Mouse (Mus musculus) stomach, embryonic 16.5 days (tissue): ENCODE results near the gene Syne1. TPM values are rescaled to one million over a fixed set of nuclear protein-coding genes. Genes with fewer than 3 reads are reported as not detected.

ENCODE experiments used
- ATAC-seq: fragments of 200-750 bp; cut with Nextera tagmentation; 2 replicates; pipeline ENCODE4 v1.8.0; 2017; ENCODE audit warnings: moderate number of reproducible peaks, moderate TSS enrichment; ENCODE audit not compliant: insufficient read depth, low FRiP score
- H3K27ac ChIP-seq: fragments of 300-500 bp; sonication (generic); 2 replicates; pipeline ENCODE4 v1.5.1; 2014; ENCODE audit warnings: low read length
- H3K27me3 ChIP-seq: fragments of 300-500 bp; sonication (generic); 2 replicates; pipeline ENCODE4 v1.6.1; 2014; ENCODE audit warnings: low read length, control low read depth, mixed read lengths; ENCODE audit not compliant: control insufficient read depth, insufficient read depth
- H3K36me3 ChIP-seq: fragments of 300-500 bp; sonication (generic); 2 replicates; pipeline ENCODE4 v1.6.1; 2014; ENCODE audit warnings: low read length; ENCODE audit not compliant: control insufficient read depth, insufficient read depth
- H3K4me1 ChIP-seq: fragments of 300-500 bp; sonication (generic); 2 replicates; pipeline ENCODE4 v1.6.1; 2014; ENCODE audit warnings: low read length, control low read depth, mixed read lengths; ENCODE audit not compliant: control insufficient read depth, insufficient read depth
- H3K4me2 ChIP-seq: fragments of 300-500 bp; sonication (generic); 2 replicates; pipeline ENCODE4 v1.6.1; 2014; ENCODE audit warnings: low read depth, low read length, mixed read lengths
- H3K4me3 ChIP-seq: fragments of 300-500 bp; sonication (generic); replicated peaks from 2 replicates; pipeline ENCODE4 v1.5.1; 2014; ENCODE audit warnings: mild to moderate bottlenecking, low read length
- H3K9ac ChIP-seq: fragments of 300-500 bp; sonication (generic); 2 replicates; pipeline ENCODE4 v1.6.1; 2014; ENCODE audit warnings: low read length
- H3K9me3 ChIP-seq: fragments of 300-500 bp; sonication (generic); replicated peaks from 2 replicates; pipeline ENCODE4 v1.6.1; 2016; ENCODE audit warnings: low read length, control low read depth; ENCODE audit not compliant: control insufficient read depth
- WGBS: fragments of 180-500 bp; shearing (Covaris S2); extraction: QIAGEN DNeasy Blood & Tissue Kit; methylation state at CpG from one replicate; pipeline ENCODE4 v1.1.7; 2014; 5-methylcytosine and 5-hydroxymethylcytosine counted together
- polyA plus RNA-seq: library from polyadenylated mRNA; unstranded; fragments of >200 nt; fragmentation: Nextera tagmentation; extraction: Ambion mirVana; gene quantifications from 2 replicates; pipeline ENCODE4 v1.2.1, GENCODE M21; 2015

Gene Syne1
- polyA plus RNA-seq, 1 experiment from 2014 or later, result 9.4 TPM

- H3K4me3 ChIP-seq, result no peak overlapping the region
- H3K27ac ChIP-seq, result no peak overlapping the region
- no peaks in the 10 kb centered on the region for H3K27me3 ChIP-seq
- ATAC-seq, result no peak
- no peak overlapping the region for H3K4me2 ChIP-seq
- WGBS, result 81% methylated on average over 8 of the region's 8 CpGs
- no peaks in the 10 kb centered on the region for H3K36me3 ChIP-seq
- no peak overlapping the region for H3K9ac ChIP-seq
- no peaks in the 10 kb centered on the region for H3K4me1 ChIP-seq
- no peaks in the 10 kb centered on the region for H3K9me3 ChIP-seq
Observed at GRCm38 (mm10) chr10:5008795-5009366, 542.4 kb downstream of the Syne1 start.

GRCm38 (mm10) chr10:4996592-4996991 is 554.7 kb downstream of the Syne1 start:
- no peak for ATAC-seq
- H3K36me3 ChIP-seq, result no peaks in the 10 kb centered on the region

GRCm38 (mm10) chr10:4993802-4994201 is 557.5 kb downstream of the Syne1 start:
- Histone ChIP-seq H3K9me3 (no peaks in the 10 kb centered on the region), H3K36me3 (no peaks in the 10 kb centered on the region), H3K4me3 (no peak overlapping the region), H3K27me3 (no peaks in the 10 kb centered on the region), H3K9ac (no peak overlapping the region), H3K4me1 (no peaks in the 10 kb centered on the region), H3K4me2 (no peak overlapping the region), H3K27ac (no peak overlapping the region)
- 56% methylated on average over 3 of the region's 3 CpGs for WGBS
- no peak for ATAC-seq

More at GRCm38 (mm10) chr10:4996592-4996991, 554.7 kb downstream of the Syne1 start:
- H3K27me3 ChIP-seq, result no peaks in the 10 kb centered on the region
- H3K9ac ChIP-seq, result no peak overlapping the region
- H3K4me2 ChIP-seq, result no peak overlapping the region
- WGBS, result 77% methylated on average over 3 of the region's 3 CpGs
- H3K9me3 ChIP-seq, result no peaks in the 10 kb centered on the region
- no peaks in the 10 kb centered on the region for H3K4me1 ChIP-seq
- H3K27ac ChIP-seq, result no peak overlapping the region
- no peak overlapping the region for H3K4me3 ChIP-seq

GRCm38 (mm10) chr10:4983919-4984318 is 567.4 kb downstream of the Syne1 start:
- H3K4me1 ChIP-seq, result no peaks in the 10 kb centered on the region
- 52% methylated on average over 2 of the region's 2 CpGs for WGBS
- no peak overlapping the region for H3K4me3 ChIP-seq

GRCm38 (mm10) chr10:4977374-4977773 is 573.9 kb downstream of the Syne1 start:
- Histone ChIP-seq H3K4me1 (no peaks in the 10 kb centered on the region), H3K9ac (no peak overlapping the region), H3K27me3 (no peaks in the 10 kb centered on the region), H3K4me3 (no peak overlapping the region), H3K4me2 (no peak overlapping the region), H3K27ac (no peak overlapping the region), H3K9me3 (no peaks in the 10 kb centered on the region), H3K36me3 (no peaks in the 10 kb centered on the region)
- WGBS, result 85% methylated on average over 3 of the region's 3 CpGs
- no peak for ATAC-seq

More at GRCm38 (mm10) chr10:4983919-4984318, 567.4 kb downstream of the Syne1 start:
- Histone ChIP-seq H3K4me2 (no peak overlapping the region), H3K9ac (no peak overlapping the region), H3K36me3 (no peaks in the 10 kb centered on the region), H3K27me3 (no peaks in the 10 kb centered on the region), H3K9me3 (no peaks in the 10 kb centered on the region), H3K27ac (no peak overlapping the region)
- no peak for ATAC-seq

- Histone ChIP-seq H3K27me3 (no peaks in the 10 kb centered on the region), H3K36me3 (no peaks in the 10 kb centered on the region), H3K9me3 (no peaks in the 10 kb centered on the region), H3K4me1 (no peaks in the 10 kb centered on the region; the same call in 1 of the 2 replicates), H3K4me3 (no peak overlapping the region), H3K9ac (no peak overlapping the region), H3K27ac (no peak overlapping the region), H3K4me2 (no peak overlapping the region)
- WGBS, result 82% methylated on average over 2 of the region's 2 CpGs
- ATAC-seq, result no peak
Observed at GRCm38 (mm10) chr10:4976557-4976956, 574.7 kb downstream of the Syne1 start.

GRCm38 (mm10) chr10:4974246-4974645 is 577.0 kb downstream of the Syne1 start:
- Histone ChIP-seq H3K4me2 (no peak overlapping the region), H3K4me1 (no peaks in the 10 kb centered on the region; the same call in 1 of the 2 replicates), H3K9me3 (no peaks in the 10 kb centered on the region), H3K27me3 (no peaks in the 10 kb centered on the region), H3K27ac (no peak overlapping the region), H3K36me3 (no peaks in the 10 kb centered on the region), H3K4me3 (no peak overlapping the region), H3K9ac (no peak overlapping the region)
- 80% methylated on average over 4 of the region's 4 CpGs for WGBS
- no peak for ATAC-seq

GRCm38 (mm10) chr10:4972026-4972425 is 579.3 kb downstream of the Syne1 start:
- Histone ChIP-seq H3K27ac (no peak overlapping the region), H3K36me3 (no peaks in the 10 kb centered on the region), H3K27me3 (no peaks in the 10 kb centered on the region), H3K9ac (no peak overlapping the region), H3K4me3 (no peak overlapping the region), H3K4me1 (no peaks in the 10 kb centered on the region; the same call in 1 of the 2 replicates), H3K4me2 (no peak overlapping the region), H3K9me3 (no peaks in the 10 kb centered on the region)
- WGBS, result 30% methylated on average over 2 of the region's 2 CpGs
- ATAC-seq, result no peak

- H3K9ac ChIP-seq, result no peak overlapping the region
- no peak overlapping the region for H3K27ac ChIP-seq
- H3K9me3 ChIP-seq, result no peaks in the 10 kb centered on the region
- no peak overlapping the region for H3K4me2 ChIP-seq
- no peaks in the 10 kb centered on the region for H3K27me3 ChIP-seq
- H3K4me3 ChIP-seq, result no peak overlapping the region
- H3K36me3 ChIP-seq, result no peaks in the 10 kb centered on the region
- ATAC-seq, result no peak
- H3K4me1 ChIP-seq, result no peaks in the 10 kb centered on the region; the same call in 1 of the 2 replicates
Observed at GRCm38 (mm10) chr10:4971586-4971985, 579.7 kb downstream of the Syne1 start.
